In genomic region chr4:64497759-64498158, GRCm38 (mm10) we compare ENCODE assay signal across 8 mouse cellular contexts.
DNase-seq lines count a peak whose midpoint lies in the region; ATAC-seq and TF ChIP-seq lines count a peak whose summit lies in the region.
"Not testable (repeated sequence)": the region's sequence is repeated elsewhere in the genome, so short reads cannot be mapped to it uniquely, and the experiment has no call there.

No protein-coding gene starts in this region.

- not testable (repeated sequence) for H3K4me1 ChIP-seq in forebrain, embryonic 15.5 days; hindbrain, embryonic 12.5 days; lung, embryonic 15.5 days; neural tube, embryonic 11.5 days (ENCODE audit: control insufficient read depth, insufficient read depth, low read length)

- POLR2A ChIA-PET in Patski (lab: Charles Lee): not testable (repeated sequence)

- not testable (repeated sequence) for H3K9me3 ChIP-seq in forebrain, embryonic 15.5 days; hindbrain, embryonic 12.5 days (replicated peaks); lung, embryonic 15.5 days; neural tube, embryonic 11.5 days (ENCODE audit: control insufficient read depth, low read length)

- not testable (repeated sequence) for H3K9ac ChIP-seq in forebrain, embryonic 15.5 days (replicated peaks); hindbrain, embryonic 12.5 days; lung, embryonic 15.5 days; neural tube, embryonic 11.5 days (ENCODE audit: low read length)

- ATAC-seq in Patski: peak; percentile 100
- ATAC-seq in forebrain, embryonic 15.5 days (replicated peaks): peak; percentile 84
- ATAC-seq in hindbrain, embryonic 12.5 days (ENCODE audit: low FRiP score): peak; percentile 94
- peak; percentile 89 for ATAC-seq in lung, embryonic 15.5 days (ENCODE audit: borderline replicate concordance, extremely low read depth, low FRiP score, low TSS enrichment)
- ATAC-seq in neural tube, embryonic 11.5 days (ENCODE audit: insufficient read depth, low FRiP score, low TSS enrichment): peak; percentile 95

- H3K4me3 ChIP-seq in forebrain, embryonic 15.5 days; hindbrain, embryonic 12.5 days; lung, embryonic 15.5 days; neural tube, embryonic 11.5 days (ENCODE audit: low read depth, low read length): not testable (repeated sequence)

- not testable (repeated sequence) for H3K27ac ChIP-seq in forebrain, embryonic 15.5 days (replicated peaks); hindbrain, embryonic 12.5 days; lung, embryonic 15.5 days; neural tube, embryonic 11.5 days (ENCODE audit: low read depth, low read length)

- CTCF ChIA-PET in Patski (lab: Charles Lee): not testable (repeated sequence)

- H3K4me2 ChIP-seq in forebrain, embryonic 15.5 days (replicated peaks); hindbrain, embryonic 12.5 days (replicated peaks); lung, embryonic 15.5 days; neural tube, embryonic 11.5 days (ENCODE audit: low read depth): not testable (repeated sequence)

- not testable (repeated sequence) for H3K27me3 ChIP-seq in Patski; forebrain, embryonic 15.5 days; hindbrain, embryonic 12.5 days; lung, embryonic 15.5 days; neural tube, embryonic 11.5 days (ENCODE audit: control insufficient read depth, insufficient read depth, low read length)

- peak; percentile 100 for DNase-seq in Patski (ENCODE audit: low read depth, low spot score)
- peak; percentile 9 for DNase-seq in embryo, embryonic 11 days
- peak; percentile 3 for DNase-seq in kidney, postnatal 14 days
- not testable (repeated sequence) for DNase-seq in neural tube, embryonic 11.5 days (ENCODE audit: low spot score)
- DNase-seq in yolk sac, embryonic 10.5 days (ENCODE audit: low spot score): peak; percentile 28

- in situ Hi-C loops in Patski (cut with MboI; ENCODE audit: low pct_unique_long_range_greater_than_20kb): loop anchor here (5.0 to 25.0 kb wide), 6 partner anchors 540 to 1085 kb away; partner anchors contain the start of genes Akna and Tex48

- TF ChIP-seq CTCF in Patski (IDR thresholded peaks at IDR 0.05): not testable (repeated sequence)

- H3K36me3 ChIP-seq in forebrain, embryonic 15.5 days; hindbrain, embryonic 12.5 days; lung, embryonic 15.5 days; neural tube, embryonic 11.5 days (ENCODE audit: control insufficient read depth, insufficient read depth, low read length): not testable (repeated sequence)
